Mouse (Mus musculus) ES-E14 (cell line): ENCODE measurements at regions not wholly inside any gene's neighbourhood (a gene's known extent, or its start where the extent isn't known, plus 50 kb on each side); places are given as distances from the start of the nearest gene placed in this dataset.

ENCODE experiments used
- DNase-seq: peaks from one replicate; pipeline ENCODE4 v3.0.0-alpha.2; 2013; ENCODE audit warnings: low read depth, low spot score
- H3K27ac ChIP-seq: 2 replicates; pipeline ENCODE4 v1.5.1; 2012; ENCODE audit warnings: low read depth, mild to moderate bottlenecking, low read length, moderate library complexity, mixed read lengths; ENCODE audit not compliant: poor library complexity, insufficient read depth, severe bottlenecking
- H3K36me3 ChIP-seq: 2 replicates; pipeline ENCODE4 v1.6.1; 2012; ENCODE audit warnings: mild to moderate bottlenecking, low read length, moderate library complexity, mixed read lengths; ENCODE audit not compliant: control insufficient read depth, poor library complexity, insufficient read depth, severe bottlenecking
- H3K4me1 ChIP-seq, 2 experiments: fragments of 150-350 bp in 1 of 2; sonication (generic) in 1 of 2; 2 replicates each; pipeline ENCODE4 v1.6.1; 2012; ENCODE audit warnings: low read length in 2 of 2, mild to moderate bottlenecking in 1 of 2, mixed read lengths in 1 of 2; ENCODE audit not compliant: control insufficient read depth in 2 of 2, insufficient read depth in 2 of 2, poor library complexity in 1 of 2
- H3K4me3 ChIP-seq, 2 experiments: fragments of 150-350 bp in 1 of 2; sonication (generic) in 1 of 2; 2 replicates each; pipeline ENCODE4 v1.5.1; 2012; ENCODE audit warnings: low read length in 2 of 2, low read depth in 1 of 2, mild to moderate bottlenecking in 1 of 2, mixed read lengths in 1 of 2; ENCODE audit not compliant: insufficient read depth in 1 of 2, poor library complexity in 1 of 2, severe bottlenecking in 1 of 2
- H3K9ac ChIP-seq: 2 replicates; pipeline ENCODE4 v1.6.1; 2012; ENCODE audit warnings: low read depth, mild to moderate bottlenecking, low read length, mixed read lengths; ENCODE audit not compliant: poor library complexity, insufficient read depth, severe bottlenecking
- H3K9me3 ChIP-seq: fragments of 150-350 bp; sonication (generic); 2 replicates; pipeline ENCODE4 v1.6.1; 2012; ENCODE audit warnings: low read depth, mild to moderate bottlenecking, low read length; ENCODE audit not compliant: control insufficient read depth, insufficient read depth
- CHD2 ChIP-seq: IDR thresholded peaks from 2 replicates; pipeline ENCODE4 v1.6.1; 2014; ENCODE audit warnings: mild to moderate bottlenecking, low read depth, low read length, inconsistent platforms
- MAFK ChIP-seq: IDR thresholded peaks from 2 replicates; pipeline ENCODE4 v1.6.1; 2014; ENCODE audit warnings: mild to moderate bottlenecking, low read depth, low read length, inconsistent platforms; ENCODE audit not compliant: insufficient read depth
- ZC3H11A ChIP-seq: IDR thresholded peaks from 2 replicates; pipeline ENCODE4 v1.6.1; 2012; ENCODE audit warnings: low read depth, mild to moderate bottlenecking, inconsistent platforms, low read length, borderline replicate concordance
- ZNF384 ChIP-seq: IDR thresholded peaks from 2 replicates; pipeline ENCODE4 v1.6.1; 2012; ENCODE audit warnings: low read depth, low read length, inconsistent platforms
- in situ Hi-C, 2 experiments: fragments of 600-800 bp; cut with MboI; formaldehyde crosslinking; loops; one replicate each; pipeline ENCODE4 v1.15.1; 2025; ENCODE audit warnings: low sequenced_read_pairs in 2 of 2, inconsistent platforms in 1 of 2; ENCODE audit not compliant: unreplicated experiment in 2 of 2

- no peak overlapping the region for H3K27ac ChIP-seq
- no peak for DNase-seq
- no peaks in the 10 kb centered on the region for H3K9me3 ChIP-seq
- H3K36me3 ChIP-seq, result no peaks in the 10 kb centered on the region
- H3K4me3 ChIP-seq, result no peak overlapping the region
- H3K4me1 ChIP-seq, result no peaks in the 10 kb centered on the region
- H3K9ac ChIP-seq, result no peak overlapping the region
- in situ Hi-C loops, result loop anchor here in 1 of 2 experiments (25.0 kb wide), 1 partner anchor 175 kb away; no protein-coding TSS in a partner anchor
- no peak for TF ChIP-seq ZNF384
- no peak for TF ChIP-seq MAFK
- no peak for TF ChIP-seq ZC3H11A
- no peak for TF ChIP-seq CHD2
Measured at GRCm38 (mm10) chrY:2261876-2262275, 91.7 kb upstream of the Zfy2 start.
